Mouse (Mus musculus): ENCODE data around the gene Cit. TPM values are rescaled to one million over a fixed set of nuclear protein-coding genes. Genes with fewer than 3 reads are reported as not detected.

The Cit gene
- polyA plus RNA-seq, 1 experiment, result 47.3 TPM

- DNase-seq, result no peak
- Histone ChIP-seq H3K27me3 (ENCODE audit: control insufficient read depth, insufficient read depth, low read length) (no peaks in the 10 kb centered on the region; the same call in 1 of the 2 replicates), H3K4me1 (ENCODE audit: control insufficient read depth, insufficient read depth, low read length) (no peaks in the 10 kb centered on the region), H3K27ac (ENCODE audit: insufficient read depth, low read length) (no peak overlapping the region), H3K4me3 (replicated peaks; ENCODE audit: insufficient read depth, low read depth, low read length) (no peak overlapping the region)
- 65% methylated on average over 12 of the region's 12 CpGs for WGBS
- TF ChIP-seq POLR2A (IDR thresholded peaks at IDR 0.05; ENCODE audit: borderline replicate concordance, insufficient read depth, low read length), result no peak
- no peak for TF ChIP-seq CTCF (IDR thresholded peaks at IDR 0.05; ENCODE audit: borderline replicate concordance, insufficient read depth, low read depth, low read length)
These were observed 192.7 kb downstream of the Cit start for GRCm38 (mm10) chr5:116037731-116038130.

GRCm38 (mm10) chr5:116039706-116040105, 194.6 kb downstream of the Cit start:
- no peak overlapping the region for H3K27ac ChIP-seq (ENCODE audit: insufficient read depth, low read length)
- no peaks in the 10 kb centered on the region for H3K4me1 ChIP-seq (ENCODE audit: control insufficient read depth, insufficient read depth, low read length)
- WGBS, result 40% methylated on average over 11 of the region's 11 CpGs
- no peaks in the 10 kb centered on the region; the same call in 1 of the 2 replicates for H3K27me3 ChIP-seq (ENCODE audit: control insufficient read depth, insufficient read depth, low read length)
- no peak overlapping the region for H3K4me3 ChIP-seq (replicated peaks; ENCODE audit: insufficient read depth, low read depth, low read length)
- no peak for DNase-seq
- no peak for TF ChIP-seq CTCF (IDR thresholded peaks at IDR 0.05; ENCODE audit: borderline replicate concordance, insufficient read depth, low read depth, low read length)
- no peak for TF ChIP-seq POLR2A (IDR thresholded peaks at IDR 0.05; ENCODE audit: borderline replicate concordance, insufficient read depth, low read length)

GRCm38 (mm10) chr5:116042241-116042640, 197.2 kb downstream of the Cit start:
- WGBS, result 61% methylated on average over 7 of the region's 7 CpGs
- TF ChIP-seq CTCF (IDR thresholded peaks at IDR 0.05; ENCODE audit: borderline replicate concordance, insufficient read depth, low read depth, low read length) (no peak), POLR2A (IDR thresholded peaks at IDR 0.05; ENCODE audit: borderline replicate concordance, insufficient read depth, low read length) (no peak)
- Histone ChIP-seq H3K27me3 (ENCODE audit: control insufficient read depth, insufficient read depth, low read length) (no peaks in the 10 kb centered on the region; the same call in 1 of the 2 replicates), H3K4me3 (replicated peaks; ENCODE audit: insufficient read depth, low read depth, low read length) (no peak overlapping the region), H3K4me1 (ENCODE audit: control insufficient read depth, insufficient read depth, low read length) (no peaks in the 10 kb centered on the region), H3K27ac (ENCODE audit: insufficient read depth, low read length) (no peak overlapping the region)
- DNase-seq, result no peak

- H3K27me3 ChIP-seq (ENCODE audit: control insufficient read depth, insufficient read depth, low read length), result no peaks in the 10 kb centered on the region
- WGBS, result 84% methylated on average over 8 of the region's 8 CpGs
- no peak overlapping the region for H3K27ac ChIP-seq (ENCODE audit: insufficient read depth, low read length)
- no peaks in the 10 kb centered on the region for H3K4me1 ChIP-seq (ENCODE audit: control insufficient read depth, insufficient read depth, low read length)
- no peak overlapping the region for H3K4me3 ChIP-seq (replicated peaks; ENCODE audit: insufficient read depth, low read depth, low read length)
- TF ChIP-seq POLR2A (IDR thresholded peaks at IDR 0.05; ENCODE audit: borderline replicate concordance, insufficient read depth, low read length) (no peak), CTCF (IDR thresholded peaks at IDR 0.05; ENCODE audit: borderline replicate concordance, insufficient read depth, low read depth, low read length) (no peak)
- DNase-seq, result no peak
These were observed 200.5 kb downstream of the Cit start for GRCm38 (mm10) chr5:116045581-116045980.

GRCm38 (mm10) chr5:116046246-116046645, 201.2 kb downstream of the Cit start:
- WGBS, result 82% methylated on average over 4 of the region's 4 CpGs
- TF ChIP-seq CTCF (IDR thresholded peaks at IDR 0.05; ENCODE audit: borderline replicate concordance, insufficient read depth, low read depth, low read length), result no peak

GRCm38 (mm10) chr5:116048321-116048720, 203.2 kb downstream of the Cit start:
- DNase-seq, result no peak

More at GRCm38 (mm10) chr5:116046246-116046645, 201.2 kb downstream of the Cit start:
- Histone ChIP-seq H3K4me1 (ENCODE audit: control insufficient read depth, insufficient read depth, low read length) (no peaks in the 10 kb centered on the region), H3K27ac (ENCODE audit: insufficient read depth, low read length) (no peak overlapping the region), H3K4me3 (replicated peaks; ENCODE audit: insufficient read depth, low read depth, low read length) (no peak overlapping the region), H3K27me3 (ENCODE audit: control insufficient read depth, insufficient read depth, low read length) (no peaks in the 10 kb centered on the region)
- no peak for DNase-seq

GRCm38 (mm10) chr5:116049821-116050220, 204.7 kb downstream of the Cit start:
- Histone ChIP-seq H3K4me1 (ENCODE audit: control insufficient read depth, insufficient read depth, low read length) (no peaks in the 10 kb centered on the region), H3K4me3 (replicated peaks; ENCODE audit: insufficient read depth, low read depth, low read length) (no peak overlapping the region), H3K27me3 (ENCODE audit: control insufficient read depth, insufficient read depth, low read length) (no peaks in the 10 kb centered on the region), H3K27ac (ENCODE audit: insufficient read depth, low read length) (no peak overlapping the region)
- 74% methylated on average over 4 of the region's 4 CpGs for WGBS
- no peak for DNase-seq
- TF ChIP-seq POLR2A (IDR thresholded peaks at IDR 0.05; ENCODE audit: borderline replicate concordance, insufficient read depth, low read length), result no peak
- TF ChIP-seq CTCF (IDR thresholded peaks at IDR 0.05; ENCODE audit: borderline replicate concordance, insufficient read depth, low read depth, low read length), result no peak

More at GRCm38 (mm10) chr5:116048321-116048720, 203.2 kb downstream of the Cit start:
- WGBS, result 89% methylated on average over 3 of the region's 3 CpGs
- no peak overlapping the region for H3K4me3 ChIP-seq (replicated peaks; ENCODE audit: insufficient read depth, low read depth, low read length)
- TF ChIP-seq CTCF (IDR thresholded peaks at IDR 0.05; ENCODE audit: borderline replicate concordance, insufficient read depth, low read depth, low read length), result no peak
- no peak for TF ChIP-seq POLR2A (IDR thresholded peaks at IDR 0.05; ENCODE audit: borderline replicate concordance, insufficient read depth, low read length)
- H3K27me3 ChIP-seq (ENCODE audit: control insufficient read depth, insufficient read depth, low read length), result no peaks in the 10 kb centered on the region
- H3K27ac ChIP-seq (ENCODE audit: insufficient read depth, low read length), result no peak overlapping the region
- H3K4me1 ChIP-seq (ENCODE audit: control insufficient read depth, insufficient read depth, low read length), result no peaks in the 10 kb centered on the region

- TF ChIP-seq POLR2A (IDR thresholded peaks at IDR 0.05; ENCODE audit: borderline replicate concordance, insufficient read depth, low read length), result no peak
- no peak for TF ChIP-seq CTCF (IDR thresholded peaks at IDR 0.05; ENCODE audit: borderline replicate concordance, insufficient read depth, low read depth, low read length)
- no peak overlapping the region for H3K27ac ChIP-seq (ENCODE audit: insufficient read depth, low read length)
- H3K27me3 ChIP-seq (ENCODE audit: control insufficient read depth, insufficient read depth, low read length), result no peaks in the 10 kb centered on the region
- 76% methylated on average over 5 of the region's 5 CpGs for WGBS
- DNase-seq, result no peak
- H3K4me3 ChIP-seq (replicated peaks; ENCODE audit: insufficient read depth, low read depth, low read length), result no peak overlapping the region
- no peaks in the 10 kb centered on the region for H3K4me1 ChIP-seq (ENCODE audit: control insufficient read depth, insufficient read depth, low read length)
These were observed 207.1 kb downstream of the Cit start for GRCm38 (mm10) chr5:116052171-116052570.
